Mouse (Mus musculus) hindbrain, embryonic 11.5 days (tissue): ENCODE measurements around the gene Tpk1. TPM values are rescaled to one million over a fixed set of nuclear protein-coding genes. Genes with fewer than 3 reads are reported as not detected.
A peak's percentile ranks its signal among the peaks of the same experiment; 100 is the strongest.

Source experiments
- ATAC-seq: fragments of 200-750 bp; cut with Nextera tagmentation; 2 replicates; pipeline ENCODE4 v1.8.0; 2017; ENCODE audit warnings: mild to moderate bottlenecking, moderate TSS enrichment, moderate library complexity; ENCODE audit not compliant: low FRiP score
- DNase-seq: peaks from one replicate; pipeline ENCODE4 v3.0.0-alpha.2; 2015; ENCODE audit warnings: low spot score
- H3K27ac ChIP-seq: fragments of 300-500 bp; sonication (generic); 2 replicates; pipeline ENCODE4 v1.5.1; 2014; ENCODE audit warnings: mild to moderate bottlenecking, low read depth, low read length
- H3K27me3 ChIP-seq: fragments of 300-500 bp; sonication (generic); 2 replicates; pipeline ENCODE4 v1.6.1; 2014; ENCODE audit warnings: mild to moderate bottlenecking, low read length, moderate library complexity, mixed read lengths; ENCODE audit not compliant: control insufficient read depth, insufficient read depth
- H3K36me3 ChIP-seq: fragments of 300-500 bp; sonication (generic); 2 replicates; pipeline ENCODE4 v1.6.1; 2014; ENCODE audit warnings: mild to moderate bottlenecking, low read length, moderate library complexity, mixed read lengths; ENCODE audit not compliant: control insufficient read depth, insufficient read depth
- H3K4me1 ChIP-seq: fragments of 300-500 bp; sonication (generic); replicated peaks from 2 replicates; pipeline ENCODE4 v1.6.1; 2014; ENCODE audit warnings: low read length, mixed read lengths; ENCODE audit not compliant: control insufficient read depth, insufficient read depth
- H3K4me2 ChIP-seq: fragments of 300-500 bp; sonication (generic); replicated peaks from 2 replicates; pipeline ENCODE4 v1.6.1; 2014; ENCODE audit warnings: mild to moderate bottlenecking, low read depth, low read length
- H3K4me3 ChIP-seq: fragments of 300-500 bp; sonication (generic); 2 replicates; pipeline ENCODE4 v1.5.1; 2014; ENCODE audit warnings: low read depth, low read length
- H3K9ac ChIP-seq: fragments of 300-500 bp; sonication (generic); 2 replicates; pipeline ENCODE4 v1.6.1; 2014; ENCODE audit warnings: low read depth, low read length
- H3K9me3 ChIP-seq: fragments of 300-500 bp; sonication (generic); 2 replicates; pipeline ENCODE4 v1.6.1; 2016; ENCODE audit warnings: low read length; ENCODE audit not compliant: control insufficient read depth
- WGBS: fragments of 180-500 bp; shearing (Covaris S2); extraction: QIAGEN DNeasy Blood & Tissue Kit; methylation state at CpG from one replicate; pipeline ENCODE4 v1.1.7; 2014; 5-methylcytosine and 5-hydroxymethylcytosine counted together
- polyA plus RNA-seq: library from polyadenylated mRNA; unstranded; fragments of >200 nt; fragmentation: Nextera tagmentation; extraction: Ambion mirVana; gene quantifications from 2 replicates; pipeline ENCODE4 v1.2.1, GENCODE M21; 2014

The Tpk1 gene
- polyA plus RNA-seq, result 5.2 and 6.5 TPM in 2 replicates

DNA sequence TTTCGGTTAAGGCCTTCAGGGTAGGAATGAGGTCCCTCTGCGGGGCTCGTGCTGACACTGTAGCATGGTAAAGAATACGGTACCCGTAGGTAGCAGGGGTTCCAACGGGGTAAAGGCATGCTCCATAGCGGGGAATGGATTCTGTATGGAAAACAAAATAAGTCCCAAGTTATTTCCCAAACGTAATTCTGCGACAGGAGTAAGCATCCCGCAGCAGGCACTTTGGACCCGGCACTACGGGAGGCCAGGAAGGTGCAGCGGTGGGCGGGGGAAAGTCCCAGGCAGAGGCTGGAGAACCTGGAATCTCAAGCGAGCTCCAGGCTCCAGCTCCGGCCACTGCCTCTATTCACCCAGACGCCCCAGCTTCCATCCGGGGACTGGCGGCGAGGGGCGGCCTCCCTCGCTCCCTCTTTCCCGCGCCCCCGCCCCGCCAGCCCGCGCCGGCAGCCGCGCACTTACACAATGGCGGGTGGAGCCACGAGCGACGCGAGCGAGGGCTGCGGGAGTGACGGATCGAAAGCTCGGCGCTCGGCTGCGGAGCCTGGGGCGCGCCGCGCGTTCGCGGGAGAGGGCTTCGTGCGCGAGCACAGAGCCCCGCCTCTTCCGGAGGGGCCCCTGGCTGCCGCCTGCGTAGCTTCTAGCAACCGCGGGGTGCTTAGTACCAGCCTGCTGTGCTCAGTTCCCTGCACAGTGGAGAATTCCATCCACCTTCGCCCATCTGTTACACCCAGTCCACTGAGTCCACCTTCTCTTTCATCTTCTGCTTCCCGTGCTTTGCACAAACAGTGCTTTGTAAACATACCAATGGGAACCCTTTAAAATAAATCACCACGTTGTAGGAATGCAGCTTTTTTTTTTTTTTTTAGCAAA, at the start of gene Tpk1:
Gene Tpk1, minus strand, starts transcription at position 602 of the 870 bp plus-strand sequence.
- Histone ChIP-seq H3K4me1 (no peaks in the 10 kb centered on the region), H3K27ac (peak within 1 kb of the TSS; percentile 90), H3K36me3 (no peaks in the 10 kb centered on the region), H3K4me2 (peak within 1 kb of the TSS; percentile 44), H3K9me3 (no peaks in the 10 kb centered on the region), H3K4me3 (peak within 1 kb of the TSS; percentile 50), H3K27me3 (no peaks in the 10 kb centered on the region), H3K9ac (peak within 1 kb of the TSS; percentile 85)
- peak; percentile 99 for ATAC-seq
- under 1% methylated on average over 52 of the region's 63 CpGs for WGBS
- DNase-seq, result peak; percentile 98

- DNase-seq (no peak), ATAC-seq (no peak)
- H3K27me3 ChIP-seq, result no peaks in the 10 kb centered on the region
- H3K27ac ChIP-seq, result no peak overlapping the region
- H3K4me1 ChIP-seq, result no peaks in the 10 kb centered on the region
- no peak overlapping the region for H3K9ac ChIP-seq
- no peak overlapping the region for H3K4me3 ChIP-seq
- H3K36me3 ChIP-seq, result no peaks in the 10 kb centered on the region
- no peaks in the 10 kb centered on the region for H3K9me3 ChIP-seq
- H3K4me2 ChIP-seq, result no peak overlapping the region
- WGBS, result 64% methylated on average over 6 of the region's 6 CpGs
These were observed 36.9 kb upstream of the Tpk1 start for GRCm38 (mm10) chr6:43702810-43703614.

GRCm38 (mm10) chr6:43691863-43692262, 25.8 kb upstream of the Tpk1 start:
- Histone ChIP-seq H3K9me3 (no peaks in the 10 kb centered on the region), H3K36me3 (no peaks in the 10 kb centered on the region), H3K27me3 (no peaks in the 10 kb centered on the region), H3K9ac (no peak overlapping the region), H3K27ac (no peak overlapping the region), H3K4me3 (no peak overlapping the region), H3K4me1 (no peaks in the 10 kb centered on the region), H3K4me2 (no peak overlapping the region)
- WGBS, result 67% methylated on average over 1 of the region's 1 CpGs
- ATAC-seq, result no peak
- no peak for DNase-seq

DNA sequence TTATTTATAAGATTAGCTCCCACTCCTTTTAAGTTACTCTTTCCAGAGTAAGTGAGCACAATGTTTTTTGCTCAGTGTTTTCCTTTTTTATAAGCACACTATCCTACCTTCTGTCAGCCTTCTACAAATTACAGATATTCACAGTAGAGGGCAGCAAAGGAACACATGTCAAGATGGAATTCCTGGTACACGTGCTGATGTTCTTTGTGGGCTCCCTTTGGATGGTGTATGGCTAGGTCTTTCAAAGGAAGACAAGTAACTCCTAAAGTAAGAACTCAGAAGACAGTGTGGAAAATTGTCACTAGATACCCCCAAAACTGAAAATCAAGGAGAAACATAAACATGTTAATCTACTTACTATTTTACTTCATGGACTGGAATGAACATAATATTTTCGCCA, 19.9 kb upstream of the Tpk1 start:
- H3K4me2 ChIP-seq, result no peak overlapping the region
- H3K4me1 ChIP-seq, result no peaks in the 10 kb centered on the region
- H3K4me3 ChIP-seq, result no peak overlapping the region
- DNase-seq (peak; percentile 47), ATAC-seq (peak; percentile 79; the same call in 1 of the 2 replicates)
- WGBS, result 47% methylated on average over 2 of the region's 2 CpGs
- H3K27ac ChIP-seq, result no peak overlapping the region
- no peak overlapping the region for H3K9ac ChIP-seq
- no peaks in the 10 kb centered on the region for H3K9me3 ChIP-seq
- H3K27me3 ChIP-seq, result no peaks in the 10 kb centered on the region
- no peaks in the 10 kb centered on the region for H3K36me3 ChIP-seq

- ATAC-seq, result no peak
- WGBS, result 49% methylated on average over 2 of the region's 2 CpGs
These were observed 16.5 kb upstream of the Tpk1 start for GRCm38 (mm10) chr6:43682535-43682934.

DNA sequence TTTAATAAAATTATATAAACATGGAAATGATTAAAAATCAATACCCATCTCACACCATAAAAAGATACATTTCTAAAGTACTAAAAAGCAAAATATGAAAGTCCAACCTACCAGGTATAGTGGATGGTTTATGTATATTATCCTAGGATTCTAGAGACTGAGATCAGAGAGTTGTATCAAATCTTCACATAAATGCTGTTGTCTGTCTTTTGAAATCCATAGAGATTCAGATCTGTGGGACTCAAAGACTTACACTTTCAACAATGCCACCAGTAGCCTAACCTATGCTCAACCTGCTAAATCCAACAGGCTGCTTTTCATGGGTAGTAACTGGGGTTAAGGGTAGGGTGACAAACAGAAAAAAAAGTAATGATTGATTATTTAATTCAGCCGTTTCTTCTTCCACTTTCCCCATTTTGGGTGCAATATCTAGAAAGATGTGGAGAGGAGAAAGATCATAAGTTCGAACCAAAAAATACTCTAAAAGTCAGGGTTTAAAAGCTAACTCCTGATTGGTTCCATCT, 12.7 kb upstream of the Tpk1 start:
- 88% methylated on average over 2 of the region's 2 CpGs for WGBS
- Histone ChIP-seq H3K27ac (no peak overlapping the region), H3K4me2 (no peak overlapping the region), H3K4me1 (no peaks in the 10 kb centered on the region), H3K27me3 (no peaks in the 10 kb centered on the region), H3K4me3 (no peak overlapping the region), H3K36me3 (no peaks in the 10 kb centered on the region), H3K9ac (no peak overlapping the region), H3K9me3 (no peaks in the 10 kb centered on the region)
- ATAC-seq (no peak), DNase-seq (no peak)

More at GRCm38 (mm10) chr6:43682535-43682934, 16.5 kb upstream of the Tpk1 start:
- H3K27me3 ChIP-seq, result no peaks in the 10 kb centered on the region
- no peak overlapping the region for H3K27ac ChIP-seq
- DNase-seq, result no peak
- no peak overlapping the region for H3K4me2 ChIP-seq
- no peak overlapping the region for H3K4me3 ChIP-seq
- H3K9ac ChIP-seq, result no peak overlapping the region
- H3K9me3 ChIP-seq, result no peaks in the 10 kb centered on the region
- no peaks in the 10 kb centered on the region for H3K4me1 ChIP-seq
- no peaks in the 10 kb centered on the region for H3K36me3 ChIP-seq

DNA sequence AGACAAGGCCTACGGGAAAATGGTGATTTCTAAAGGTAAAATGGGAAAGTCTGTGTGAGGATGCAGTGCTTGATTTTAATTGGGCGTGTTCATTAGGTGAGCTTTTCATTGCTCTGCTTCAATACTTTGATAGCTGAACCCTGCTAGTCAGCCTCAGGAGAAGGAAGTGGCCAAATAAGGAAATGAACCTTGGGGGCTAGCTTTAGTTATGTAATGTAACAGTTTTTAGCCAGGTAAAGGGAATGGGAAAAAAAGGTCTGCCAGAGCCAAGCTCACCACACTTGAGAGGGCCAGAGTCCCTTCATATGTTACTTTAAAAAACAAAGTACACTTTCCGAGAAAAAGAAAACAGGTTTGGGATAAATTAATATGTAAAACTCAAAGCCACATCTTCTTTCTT, 11.5 kb upstream of the Tpk1 start:
- no peak for ATAC-seq
- H3K4me3 ChIP-seq, result no peak overlapping the region
- H3K27me3 ChIP-seq, result no peaks in the 10 kb centered on the region
- no peak overlapping the region for H3K9ac ChIP-seq
- H3K36me3 ChIP-seq, result no peaks in the 10 kb centered on the region
- no peaks in the 10 kb centered on the region for H3K9me3 ChIP-seq
- no peak for DNase-seq
- H3K4me1 ChIP-seq, result no peaks in the 10 kb centered on the region
- no peak overlapping the region for H3K4me2 ChIP-seq
- 75% methylated on average over 3 of the region's 3 CpGs for WGBS
- H3K27ac ChIP-seq, result no peak overlapping the region

DNA sequence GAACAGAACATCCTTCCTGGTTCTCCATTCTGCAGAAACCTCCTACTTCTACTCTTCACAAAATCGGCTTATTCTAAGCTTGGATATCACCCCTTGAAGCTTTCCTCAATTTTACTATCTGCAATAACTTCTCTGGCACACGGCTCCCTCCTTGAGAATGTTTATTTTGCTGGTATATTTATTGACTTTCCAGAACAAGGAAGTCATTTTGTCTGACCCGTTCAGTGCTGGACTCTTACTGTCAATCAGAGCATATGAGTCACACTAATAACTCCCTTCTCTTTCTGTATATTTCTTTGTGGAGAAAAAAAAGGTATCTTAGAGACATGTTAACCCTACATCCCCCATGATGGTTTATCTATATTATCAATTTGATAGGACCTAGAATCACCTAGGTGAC, 10.1 kb upstream of the Tpk1 start:
- ATAC-seq, result no peak
- no peak for DNase-seq
- Histone ChIP-seq H3K9me3 (no peaks in the 10 kb centered on the region), H3K4me1 (no peaks in the 10 kb centered on the region), H3K4me2 (no peak overlapping the region), H3K27ac (no peak overlapping the region), H3K4me3 (no peak overlapping the region), H3K36me3 (no peaks in the 10 kb centered on the region), H3K27me3 (no peaks in the 10 kb centered on the region), H3K9ac (no peak overlapping the region)
- WGBS, result 76% methylated on average over 3 of the region's 3 CpGs
